Mouse (Mus musculus): Measurements from ENCODE around the gene Egr2.

DNA sequence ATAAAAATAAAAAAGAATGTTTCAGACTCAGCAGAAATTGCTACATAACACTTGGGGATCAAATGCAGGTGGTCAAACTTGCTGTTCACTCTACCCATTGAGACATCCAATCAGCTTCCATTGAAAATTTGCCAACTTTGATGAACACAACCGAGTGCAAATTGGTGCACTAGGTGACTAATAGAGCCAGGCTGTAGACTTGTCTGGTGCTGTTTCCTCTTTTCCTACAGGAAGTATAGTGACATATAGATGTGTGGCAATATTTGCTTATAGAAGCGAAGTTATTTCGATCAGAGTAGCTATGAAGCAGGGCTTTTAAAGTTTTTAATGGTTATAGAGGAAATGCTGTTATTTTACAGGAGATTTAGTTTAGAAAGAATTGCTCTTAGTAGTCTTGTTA lies 16.5 kb upstream of the Egr2 start:
- TF ChIP-seq POLR2A (IDR thresholded peaks at IDR 0.05; ENCODE audit: low read depth, low read length) = no peak
- TF ChIP-seq CTCF (conservative IDR thresholded peaks at IDR 0.05 in 1 of 2, IDR thresholded peaks at IDR 0.05 in 1 of 2; ENCODE audit: low read depth in 2 of 2, low read length in 2 of 2) = no peak
- TF ChIP-seq JUND (conservative IDR thresholded peaks at IDR 0.05; ENCODE audit: low read depth, low read length) = no peak
